Mouse (Mus musculus): ENCODE measurements around the gene Fga. TPM values are rescaled to one million over a fixed set of nuclear protein-coding genes. Genes with fewer than 3 reads are reported as not detected.

Fga gene
- polyA plus RNA-seq, 1 experiment from 2014 or later = 194 TPM

- Histone ChIP-seq H3K4me3 (no peak overlapping the region), H3K27me3 (replicated peaks) (no peaks in the 10 kb centered on the region), H3K27ac (no peak overlapping the region), H3K4me1 (no peaks in the 10 kb centered on the region), H3K9ac (no peak overlapping the region), H3K36me3 (0 out of 2 replicates have a peak, but pooled peaks cover 5% of the 10 kb centered on the region), H3K9me3 (replicated peaks) (no peaks in the 10 kb centered on the region), H3K4me2 (no peak overlapping the region)
- 76% methylated on average over 4 of the region's 4 CpGs for WGBS (ENCODE audit: insufficient replicate concordance)
- no peak for ATAC-seq
Measured at GRCm38 (mm10) chr3:83030331-83030730, 4.5 kb downstream of the Fga start.

GRCm38 (mm10) chr3:83032746-83033308 is 7.0 kb downstream of the Fga start:
- H3K27ac ChIP-seq = no peak overlapping the region
- H3K9me3 ChIP-seq (replicated peaks) = no peaks in the 10 kb centered on the region
- H3K4me2 ChIP-seq = no peak overlapping the region
- 0 out of 2 replicates have a peak, but pooled peaks cover 5% of the 10 kb centered on the region for H3K36me3 ChIP-seq
- no peaks in the 10 kb centered on the region for H3K27me3 ChIP-seq (replicated peaks)
- H3K4me3 ChIP-seq = no peak overlapping the region
- H3K9ac ChIP-seq = no peak overlapping the region
- H3K4me1 ChIP-seq = no peaks in the 10 kb centered on the region
- no peak for ATAC-seq
- 49% methylated on average over 13 of the region's 13 CpGs for WGBS (ENCODE audit: insufficient replicate concordance)

GRCm38 (mm10) chr3:83033801-83034200 is 7.9 kb downstream of the Fga start:
- no peak overlapping the region for H3K9ac ChIP-seq
- H3K27ac ChIP-seq = no peak overlapping the region
- no peak overlapping the region for H3K4me3 ChIP-seq
- 0 out of 2 replicates have a peak, but pooled peaks cover 5% of the 10 kb centered on the region for H3K36me3 ChIP-seq
- H3K9me3 ChIP-seq (replicated peaks) = no peaks in the 10 kb centered on the region
- 73% methylated on average over 8 of the region's 8 CpGs for WGBS (ENCODE audit: insufficient replicate concordance)
- H3K4me1 ChIP-seq = no peaks in the 10 kb centered on the region
- no peak for ATAC-seq
- no peaks in the 10 kb centered on the region for H3K27me3 ChIP-seq (replicated peaks)
- no peak overlapping the region for H3K4me2 ChIP-seq

GRCm38 (mm10) chr3:83038865-83039264 is 13.0 kb downstream of the Fga start:
- Histone ChIP-seq H3K4me2 (0 out of 2 replicates have a peak overlapping the region, but pooled peaks have one; percentile 13), H3K27me3 (replicated peaks) (no peaks in the 10 kb centered on the region), H3K4me3 (no peak overlapping the region), H3K9me3 (replicated peaks) (no peaks in the 10 kb centered on the region), H3K27ac (peak overlapping the region; percentile 56), H3K36me3 (no peaks in the 10 kb centered on the region; the same call in 1 of the 2 replicates), H3K9ac (no peak overlapping the region), H3K4me1 (no peaks in the 10 kb centered on the region)
- ATAC-seq = peak; percentile 69
- 44% methylated on average over 2 of the region's 2 CpGs for WGBS (ENCODE audit: insufficient replicate concordance)

- Histone ChIP-seq H3K27me3 (replicated peaks) (no peaks in the 10 kb centered on the region), H3K27ac (0 out of 2 replicates have a peak overlapping the region, but pooled peaks have one; percentile 56), H3K4me3 (no peak overlapping the region), H3K9ac (no peak overlapping the region), H3K36me3 (no peaks in the 10 kb centered on the region; the same call in 1 of the 2 replicates), H3K4me2 (no peak overlapping the region), H3K4me1 (no peaks in the 10 kb centered on the region), H3K9me3 (replicated peaks) (no peaks in the 10 kb centered on the region)
- 51% methylated on average over 4 of the region's 4 CpGs for WGBS (ENCODE audit: insufficient replicate concordance)
- peak; percentile 64 for ATAC-seq
Measured at GRCm38 (mm10) chr3:83039666-83040065, 13.8 kb downstream of the Fga start.

- Histone ChIP-seq H3K27me3 (replicated peaks) (no peaks in the 10 kb centered on the region), H3K9me3 (replicated peaks) (no peaks in the 10 kb centered on the region), H3K36me3 (no peaks in the 10 kb centered on the region; the same call in 1 of the 2 replicates), H3K9ac (no peak overlapping the region), H3K27ac (no peak overlapping the region), H3K4me3 (no peak overlapping the region), H3K4me2 (no peak overlapping the region), H3K4me1 (no peaks in the 10 kb centered on the region)
- 69% methylated on average over 5 of the region's 5 CpGs for WGBS (ENCODE audit: insufficient replicate concordance)
- no peak for ATAC-seq
Measured at GRCm38 (mm10) chr3:83042451-83042850, 16.6 kb downstream of the Fga start.

GRCm38 (mm10) chr3:83046649-83047048 is 20.8 kb downstream of the Fga start:
- Histone ChIP-seq H3K4me2 (0 out of 2 replicates have a peak overlapping the region, but pooled peaks have one; percentile 6), H3K9ac (no peak overlapping the region), H3K27me3 (replicated peaks) (no peaks in the 10 kb centered on the region), H3K4me1 (no peaks in the 10 kb centered on the region), H3K4me3 (no peak overlapping the region), H3K36me3 (no peaks in the 10 kb centered on the region; the same call in 1 of the 2 replicates), H3K9me3 (replicated peaks) (no peaks in the 10 kb centered on the region), H3K27ac (no peak overlapping the region)
- WGBS (ENCODE audit: insufficient replicate concordance) = 65% methylated on average over 11 of the region's 11 CpGs
- no peak for ATAC-seq

- Histone ChIP-seq H3K4me1 (peaks cover 17% of the 10 kb centered on the region), H3K27me3 (replicated peaks) (no peaks in the 10 kb centered on the region), H3K9ac (no peak within 1 kb of the TSS), H3K27ac (no peak within 1 kb of the TSS), H3K36me3 (no peaks in the 10 kb centered on the region), H3K9me3 (replicated peaks) (no peaks in the 10 kb centered on the region), H3K4me3 (peak within 1 kb of the TSS; percentile 40), H3K4me2 (no peak within 1 kb of the TSS)
- ATAC-seq = peak; percentile 55
- 68% methylated on average over 8 of the region's 8 CpGs for WGBS (ENCODE audit: insufficient replicate concordance)
Measured at GRCm38 (mm10) chr3:83049680-83050079, 23.8 kb downstream of the Fga start, which contains the start of gene Fgb. Fgb (minus strand) TSS chr3:83049863.

GRCm38 (mm10) chr3:83050661-83051060 is 24.8 kb downstream of the Fga start:
- no peak overlapping the region for H3K4me2 ChIP-seq
- H3K27ac ChIP-seq = no peak overlapping the region
- H3K9me3 ChIP-seq (replicated peaks) = no peaks in the 10 kb centered on the region
- no peaks in the 10 kb centered on the region for H3K36me3 ChIP-seq
- H3K4me3 ChIP-seq = no peak overlapping the region
- H3K27me3 ChIP-seq (replicated peaks) = no peaks in the 10 kb centered on the region
- 77% methylated on average over 5 of the region's 5 CpGs for WGBS (ENCODE audit: insufficient replicate concordance)
- H3K4me1 ChIP-seq = peaks cover 18% of the 10 kb centered on the region
- ATAC-seq = no peak
- H3K9ac ChIP-seq = no peak overlapping the region

- Histone ChIP-seq H3K27me3 (replicated peaks) (no peaks in the 10 kb centered on the region), H3K4me2 (no peak overlapping the region), H3K4me3 (no peak overlapping the region), H3K9ac (no peak overlapping the region), H3K4me1 (peaks cover 31% of the 10 kb centered on the region), H3K9me3 (replicated peaks) (no peaks in the 10 kb centered on the region), H3K27ac (no peak overlapping the region), H3K36me3 (peaks cover 5% of the 10 kb centered on the region)
- ATAC-seq = no peak
- 69% methylated on average over 5 of the region's 5 CpGs for whole genome bisulfite sequencing (ENCODE audit: insufficient replicate concordance)
Measured at GRCm38 (mm10) chr3:83052102-83052501, 26.2 kb downstream of the Fga start.

GRCm38 (mm10) chr3:83053126-83053525 is 27.2 kb downstream of the Fga start:
- Histone ChIP-seq H3K9me3 (replicated peaks) (no peaks in the 10 kb centered on the region), H3K36me3 (peaks cover 13% of the 10 kb centered on the region), H3K27ac (peak overlapping the region; percentile 20; the same call in 1 of the 2 replicates), H3K27me3 (replicated peaks) (no peaks in the 10 kb centered on the region), H3K4me2 (no peak overlapping the region), H3K9ac (no peak overlapping the region), H3K4me3 (no peak overlapping the region), H3K4me1 (peaks cover 32% of the 10 kb centered on the region)
- ATAC-seq = no peak
- WGBS (ENCODE audit: insufficient replicate concordance) = 55% methylated on average over 7 of the region's 7 CpGs

- no peak for ATAC-seq
- H3K27me3 ChIP-seq (replicated peaks) = no peaks in the 10 kb centered on the region
- 32% methylated on average over 10 of the region's 10 CpGs for WGBS (ENCODE audit: insufficient replicate concordance)
Measured at GRCm38 (mm10) chr3:83053758-83054157, 27.9 kb downstream of the Fga start.

More at GRCm38 (mm10) chr3:83053758-83054157, 27.9 kb downstream of the Fga start:
- Histone ChIP-seq H3K36me3 (peaks cover 19% of the 10 kb centered on the region), H3K9ac (no peak overlapping the region), H3K27ac (no peak overlapping the region), H3K4me3 (no peak overlapping the region), H3K4me1 (peaks cover 32% of the 10 kb centered on the region), H3K9me3 (replicated peaks) (no peaks in the 10 kb centered on the region), H3K4me2 (peak overlapping the region; percentile 91)
